Mouse (Mus musculus) kidney, embryonic 15.5 days (tissue): ENCODE data around the gene Pde10a. TPM values are rescaled to one million over a fixed set of nuclear protein-coding genes. Genes with fewer than 3 reads are reported as not detected.

ENCODE experiments used
- ATAC-seq: fragments of 200-750 bp; cut with Nextera tagmentation; replicated peaks from 2 replicates; pipeline ENCODE4 v1.8.0; 2017; ENCODE audit warnings: moderate TSS enrichment; ENCODE audit not compliant: low FRiP score
- H3K27ac ChIP-seq: fragments of 300-500 bp; sonication (generic); 2 replicates; pipeline ENCODE4 v1.5.1; 2015; ENCODE audit warnings: mild to moderate bottlenecking, inconsistent platforms
- H3K27me3 ChIP-seq: fragments of 300-500 bp; sonication (generic); 2 replicates; pipeline ENCODE4 v1.6.1; 2015; ENCODE audit warnings: inconsistent platforms
- H3K36me3 ChIP-seq: fragments of 300-500 bp; sonication (generic); 2 replicates; pipeline ENCODE4 v1.6.1; 2015; ENCODE audit warnings: inconsistent platforms
- H3K4me1 ChIP-seq: fragments of 300-500 bp; sonication (generic); 2 replicates; pipeline ENCODE4 v1.6.1; 2015; ENCODE audit warnings: inconsistent platforms
- H3K4me2 ChIP-seq: fragments of 300-500 bp; sonication (generic); 2 replicates; pipeline ENCODE4 v1.6.1; 2015; ENCODE audit warnings: moderate library complexity, mild to moderate bottlenecking, inconsistent platforms
- H3K4me3 ChIP-seq: fragments of 300-500 bp; sonication (generic); replicated peaks from 2 replicates; pipeline ENCODE4 v1.5.1; 2015; ENCODE audit warnings: mild to moderate bottlenecking, inconsistent platforms
- H3K9ac ChIP-seq: fragments of 300-500 bp; sonication (generic); 2 replicates; pipeline ENCODE4 v1.6.1; 2015; ENCODE audit warnings: mild to moderate bottlenecking, inconsistent platforms
- H3K9me3 ChIP-seq: fragments of 300-500 bp; sonication (generic); replicated peaks from 2 replicates; pipeline ENCODE4 v1.6.1; 2016; ENCODE audit warnings: inconsistent platforms
- WGBS: fragments of 180-500 bp; shearing (Covaris S2); methylation state at CpG from one replicate; pipeline ENCODE4 v1.1.7; 2015; ENCODE audit warnings: mixed read lengths; 5-methylcytosine and 5-hydroxymethylcytosine counted together
- polyA plus RNA-seq: library from polyadenylated mRNA; unstranded; fragments of >200 nt; fragmentation: Nextera tagmentation; extraction: Ambion mirVana; gene quantifications from 2 replicates; pipeline ENCODE4 v1.2.1, GENCODE M21; 2015

Gene Pde10a
- 2.2 and 2.3 TPM in 2 replicates for polyA plus RNA-seq

GRCm38 (mm10) chr17:8525225-8525721 lies at the start of gene Pde10a:
Pde10a (plus strand) TSS chr17:8525372.
- Histone ChIP-seq H3K36me3 (no peaks in the 10 kb centered on the region), H3K27ac (peak within 1 kb of the TSS; percentile 18; the same call in 1 of the 2 replicates), H3K9me3 (no peaks in the 10 kb centered on the region), H3K4me3 (peak within 1 kb of the TSS; percentile 53), H3K9ac (peak within 1 kb of the TSS; percentile 41), H3K27me3 (peaks cover 63% of the 10 kb centered on the region), H3K4me2 (peak within 1 kb of the TSS; percentile 97), H3K4me1 (peaks cover 26% of the 10 kb centered on the region)
- WGBS: 1% methylated on average over 22 of the region's 22 CpGs
- ATAC-seq: peak; percentile 72

GRCm38 (mm10) chr17:8478554-8478953 lies 46.6 kb upstream of the Pde10a start:
- no peaks in the 10 kb centered on the region for H3K9me3 ChIP-seq
- H3K4me1 ChIP-seq: peaks cover 10% of the 10 kb centered on the region
- H3K9ac ChIP-seq: no peak overlapping the region
- H3K4me3 ChIP-seq: no peak overlapping the region
- ATAC-seq: no peak
- H3K36me3 ChIP-seq: no peaks in the 10 kb centered on the region
- H3K27me3 ChIP-seq: no peaks in the 10 kb centered on the region
- no peak overlapping the region for H3K4me2 ChIP-seq
- 75% methylated on average over 3 of the region's 3 CpGs for WGBS
- no peak overlapping the region for H3K27ac ChIP-seq

- peak overlapping the region; percentile 12; the same call in 1 of the 2 replicates for H3K4me2 ChIP-seq
- H3K9ac ChIP-seq: no peak overlapping the region
- no peak overlapping the region for H3K4me3 ChIP-seq
- peaks cover 10% of the 10 kb centered on the region for H3K4me1 ChIP-seq
- H3K27ac ChIP-seq: no peak overlapping the region
- H3K27me3 ChIP-seq: no peaks in the 10 kb centered on the region
- H3K9me3 ChIP-seq: no peaks in the 10 kb centered on the region
- H3K36me3 ChIP-seq: no peaks in the 10 kb centered on the region
- ATAC-seq: peak; percentile 58; the same call in 1 of the 2 replicates
- 24% methylated on average over 9 of the region's 9 CpGs for WGBS
Measured at GRCm38 (mm10) chr17:8479493-8480128, 45.6 kb upstream of the Pde10a start.

GRCm38 (mm10) chr17:8481797-8482196 lies 43.4 kb upstream of the Pde10a start:
- H3K27me3 ChIP-seq: 0 out of 2 replicates have a peak, but pooled peaks cover 3% of the 10 kb centered on the region
- WGBS: 55% methylated on average over 10 of the region's 10 CpGs
- ATAC-seq: no peak
- H3K9me3 ChIP-seq: no peaks in the 10 kb centered on the region
- H3K4me1 ChIP-seq: peaks cover 10% of the 10 kb centered on the region
- no peak overlapping the region for H3K4me2 ChIP-seq
- no peak overlapping the region for H3K27ac ChIP-seq
- H3K36me3 ChIP-seq: no peaks in the 10 kb centered on the region
- no peak overlapping the region for H3K4me3 ChIP-seq
- no peak overlapping the region for H3K9ac ChIP-seq

- WGBS: 71% methylated on average over 7 of the region's 7 CpGs
- H3K9me3 ChIP-seq: no peaks in the 10 kb centered on the region
- H3K36me3 ChIP-seq: no peaks in the 10 kb centered on the region
- no peak overlapping the region for H3K4me3 ChIP-seq
- no peak overlapping the region for H3K9ac ChIP-seq
- ATAC-seq: no peak
- H3K27me3 ChIP-seq: 0 out of 2 replicates have a peak, but pooled peaks cover 3% of the 10 kb centered on the region
- no peak overlapping the region for H3K27ac ChIP-seq
- no peak overlapping the region for H3K4me2 ChIP-seq
- peaks cover 13% of the 10 kb centered on the region for H3K4me1 ChIP-seq
Measured at GRCm38 (mm10) chr17:8482876-8483275, 42.3 kb upstream of the Pde10a start.

GRCm38 (mm10) chr17:8484246-8484645 lies 40.9 kb upstream of the Pde10a start:
- H3K27ac ChIP-seq: no peak overlapping the region
- H3K9me3 ChIP-seq: no peaks in the 10 kb centered on the region
- H3K4me1 ChIP-seq: peaks cover 14% of the 10 kb centered on the region
- WGBS: 33% methylated on average over 3 of the region's 3 CpGs
- H3K36me3 ChIP-seq: no peaks in the 10 kb centered on the region
- no peak overlapping the region for H3K4me2 ChIP-seq
- no peak overlapping the region for H3K9ac ChIP-seq
- H3K27me3 ChIP-seq: 0 out of 2 replicates have a peak, but pooled peaks cover 3% of the 10 kb centered on the region
- no peak overlapping the region for H3K4me3 ChIP-seq
- no peak for ATAC-seq

GRCm38 (mm10) chr17:8485146-8485545 lies 40.0 kb upstream of the Pde10a start:
- no peaks in the 10 kb centered on the region for H3K9me3 ChIP-seq
- no peak overlapping the region for H3K4me3 ChIP-seq
- no peaks in the 10 kb centered on the region for H3K36me3 ChIP-seq
- H3K27me3 ChIP-seq: 0 out of 2 replicates have a peak, but pooled peaks cover 3% of the 10 kb centered on the region
- no peak for ATAC-seq
- no peak overlapping the region for H3K27ac ChIP-seq
- H3K9ac ChIP-seq: no peak overlapping the region
- H3K4me2 ChIP-seq: no peak overlapping the region
- peaks cover 9% of the 10 kb centered on the region for H3K4me1 ChIP-seq

GRCm38 (mm10) chr17:8487824-8488223 lies 37.3 kb upstream of the Pde10a start:
- Histone ChIP-seq H3K27ac (no peak overlapping the region), H3K4me3 (0 out of 2 replicates have a peak overlapping the region, but pooled peaks have one; percentile 3), H3K27me3 (0 out of 2 replicates have a peak, but pooled peaks cover 3% of the 10 kb centered on the region), H3K4me1 (0 out of 2 replicates have a peak, but pooled peaks cover 4% of the 10 kb centered on the region), H3K36me3 (no peaks in the 10 kb centered on the region), H3K4me2 (peak overlapping the region; percentile 26; the same call in 1 of the 2 replicates), H3K9me3 (no peaks in the 10 kb centered on the region), H3K9ac (no peak overlapping the region)
- ATAC-seq: 0 out of 2 replicates have a peak, but pooled peaks have one; percentile 33
- 42% methylated on average over 12 of the region's 12 CpGs for whole genome bisulfite sequencing

- 84% methylated on average over 5 of the region's 5 CpGs for WGBS
- ATAC-seq: no peak
Measured at GRCm38 (mm10) chr17:8490971-8491370, 34.2 kb upstream of the Pde10a start.

GRCm38 (mm10) chr17:8493461-8493860 lies 31.7 kb upstream of the Pde10a start:
- H3K27me3 ChIP-seq: 0 out of 2 replicates have a peak, but pooled peaks cover 8% of the 10 kb centered on the region
- no peak overlapping the region for H3K27ac ChIP-seq
- no peak for ATAC-seq
- H3K4me3 ChIP-seq: no peak overlapping the region
- H3K4me2 ChIP-seq: no peak overlapping the region
- no peaks in the 10 kb centered on the region for H3K4me1 ChIP-seq
- no peaks in the 10 kb centered on the region for H3K9me3 ChIP-seq
- WGBS: 90% methylated on average over 4 of the region's 4 CpGs
- H3K36me3 ChIP-seq: no peaks in the 10 kb centered on the region
- H3K9ac ChIP-seq: no peak overlapping the region

More at GRCm38 (mm10) chr17:8490971-8491370, 34.2 kb upstream of the Pde10a start:
- H3K4me2 ChIP-seq: no peak overlapping the region
- no peak overlapping the region for H3K27ac ChIP-seq
- no peaks in the 10 kb centered on the region for H3K9me3 ChIP-seq
- H3K36me3 ChIP-seq: no peaks in the 10 kb centered on the region
- no peak overlapping the region for H3K9ac ChIP-seq
- H3K4me3 ChIP-seq: no peak overlapping the region
- H3K27me3 ChIP-seq: no peaks in the 10 kb centered on the region
- 0 out of 2 replicates have a peak, but pooled peaks cover 4% of the 10 kb centered on the region for H3K4me1 ChIP-seq

- H3K4me2 ChIP-seq: no peak overlapping the region
- no peaks in the 10 kb centered on the region for H3K4me1 ChIP-seq
- no peak overlapping the region for H3K4me3 ChIP-seq
- ATAC-seq: no peak
- H3K9ac ChIP-seq: no peak overlapping the region
- WGBS: 82% methylated on average over 1 of the region's 1 CpGs
- no peak overlapping the region for H3K27ac ChIP-seq
- no peaks in the 10 kb centered on the region for H3K36me3 ChIP-seq
- H3K27me3 ChIP-seq: peaks cover 16% of the 10 kb centered on the region; the same call in 1 of the 2 replicates
- H3K9me3 ChIP-seq: no peaks in the 10 kb centered on the region
Measured at GRCm38 (mm10) chr17:8498151-8498550, 27.0 kb upstream of the Pde10a start.

- no peaks in the 10 kb centered on the region for H3K36me3 ChIP-seq
- no peak overlapping the region for H3K9ac ChIP-seq
- H3K4me3 ChIP-seq: no peak overlapping the region
- peaks cover 19% of the 10 kb centered on the region; the same call in 1 of the 2 replicates for H3K27me3 ChIP-seq
- no peak for ATAC-seq
- H3K4me1 ChIP-seq: no peaks in the 10 kb centered on the region
- no peak overlapping the region for H3K4me2 ChIP-seq
- H3K27ac ChIP-seq: no peak overlapping the region
- 41% methylated on average over 5 of the region's 5 CpGs for WGBS
- H3K9me3 ChIP-seq: no peaks in the 10 kb centered on the region
Measured at GRCm38 (mm10) chr17:8498655-8499054, 26.5 kb upstream of the Pde10a start.
